Mouse (Mus musculus) liver, postnatal 0 days (tissue): Measurements from ENCODE around the gene Abcg5.

ENCODE experiments used
- CTCF ChIP-seq: sonication (generic); IDR thresholded peaks from 2 replicates; pipeline ENCODE4 v1.5.1; 2016; ENCODE audit warnings: antibody characterized with exemption, low read depth
- EP300 ChIP-seq: IDR thresholded peaks from 2 replicates; pipeline ENCODE4 v1.6.1; 2016; ENCODE audit warnings: antibody characterized with exemption, low read depth, mild to moderate bottlenecking

GRCm38 (mm10) chr17:84675204-84675603, 7.6 kb downstream of the Abcg5 start:
- TF ChIP-seq CTCF (no peak), EP300 (no peak)
